Mouse (Mus musculus): ENCODE measurements around the gene Smpd2.

Smpd2 gene

DNA sequence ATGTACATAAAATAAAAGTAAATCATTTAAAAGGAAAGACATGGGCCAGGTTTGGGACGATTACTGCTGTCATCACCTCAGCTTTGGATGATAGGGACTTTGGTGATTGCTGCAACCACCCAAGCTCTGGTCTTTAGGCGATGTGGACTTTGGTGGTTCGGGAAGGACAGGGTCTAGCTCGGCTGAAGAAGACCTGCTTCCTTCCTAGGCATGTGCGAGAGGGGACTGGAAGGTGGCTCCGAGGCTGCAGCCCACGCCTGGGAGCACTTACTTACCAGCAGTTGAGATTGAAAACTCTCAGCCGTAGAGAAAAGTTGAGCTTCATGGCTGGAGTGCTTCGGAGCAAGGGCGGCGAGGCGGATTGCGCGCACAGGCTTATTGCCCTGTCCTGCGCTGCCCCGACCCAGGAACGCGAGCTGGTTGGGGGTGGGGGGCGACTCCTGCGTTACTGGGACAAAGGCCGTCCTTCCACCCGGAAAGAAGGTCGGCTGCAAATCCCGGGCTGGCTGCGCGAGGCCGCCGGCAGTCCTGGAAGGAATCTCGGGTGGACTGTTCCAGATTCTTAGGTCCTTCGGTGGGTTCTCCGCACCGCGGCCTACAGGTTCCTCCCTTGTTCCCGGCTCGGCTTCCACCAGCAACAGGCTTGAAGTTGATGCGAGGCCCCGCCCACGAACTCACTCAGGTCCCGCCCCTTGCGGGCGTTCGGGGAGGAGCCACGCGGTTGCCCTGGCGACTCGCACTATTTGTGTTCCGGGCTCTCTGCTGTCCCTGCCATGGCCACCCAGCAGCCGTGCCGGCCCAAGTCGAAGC is at the start of gene Smpd2, which contains the start of gene Ppil6:
Gene Smpd2 (minus strand): TSS at position 662 of the 810 bp plus-strand sequence.
Gene Ppil6 (plus strand): TSS at position 732 of the 810 bp plus-strand sequence.
- DNase-seq (ENCODE audit: low read depth, low spot score) = peak; percentile 82

DNA sequence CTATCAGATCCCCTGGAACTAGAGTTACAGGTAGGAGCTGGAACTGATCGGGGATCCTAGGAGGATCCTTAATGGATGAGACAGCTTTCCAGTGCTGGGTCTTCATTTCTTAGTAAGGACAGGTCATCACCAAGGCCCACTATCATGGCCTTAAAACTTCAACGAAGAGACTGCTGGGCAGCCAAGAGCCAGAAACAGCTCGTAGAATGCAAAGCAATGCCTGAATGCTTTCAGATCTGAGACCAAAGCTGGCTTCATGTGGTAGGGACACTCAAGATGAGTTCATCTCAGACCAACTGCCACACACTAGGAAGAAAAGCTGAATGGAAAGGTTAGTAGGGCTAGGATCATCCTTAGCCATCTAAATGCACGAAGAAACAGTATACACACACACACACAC is 48.8 kb upstream of the Smpd2 start:
- no peak for DNase-seq (ENCODE audit: low read depth, low spot score)

DNA sequence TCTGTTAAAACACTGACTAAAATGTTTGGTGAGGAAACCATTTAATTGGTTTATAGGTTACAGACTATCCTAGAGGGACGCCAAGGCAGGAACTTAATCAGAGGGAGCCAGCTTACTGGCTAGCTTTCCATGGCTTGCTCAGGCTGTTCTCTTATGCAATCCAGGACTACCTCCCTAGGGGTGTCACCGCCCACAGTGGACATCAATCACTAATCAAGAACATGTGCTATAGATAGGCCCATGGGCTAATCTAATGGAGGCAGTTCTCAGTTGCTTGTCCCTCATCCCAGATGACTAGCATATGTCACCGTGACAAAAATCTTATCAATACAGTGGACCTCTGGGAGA is 47.8 kb upstream of the Smpd2 start:
- no peak for DNase-seq (ENCODE audit: low read depth, low spot score)

DNA sequence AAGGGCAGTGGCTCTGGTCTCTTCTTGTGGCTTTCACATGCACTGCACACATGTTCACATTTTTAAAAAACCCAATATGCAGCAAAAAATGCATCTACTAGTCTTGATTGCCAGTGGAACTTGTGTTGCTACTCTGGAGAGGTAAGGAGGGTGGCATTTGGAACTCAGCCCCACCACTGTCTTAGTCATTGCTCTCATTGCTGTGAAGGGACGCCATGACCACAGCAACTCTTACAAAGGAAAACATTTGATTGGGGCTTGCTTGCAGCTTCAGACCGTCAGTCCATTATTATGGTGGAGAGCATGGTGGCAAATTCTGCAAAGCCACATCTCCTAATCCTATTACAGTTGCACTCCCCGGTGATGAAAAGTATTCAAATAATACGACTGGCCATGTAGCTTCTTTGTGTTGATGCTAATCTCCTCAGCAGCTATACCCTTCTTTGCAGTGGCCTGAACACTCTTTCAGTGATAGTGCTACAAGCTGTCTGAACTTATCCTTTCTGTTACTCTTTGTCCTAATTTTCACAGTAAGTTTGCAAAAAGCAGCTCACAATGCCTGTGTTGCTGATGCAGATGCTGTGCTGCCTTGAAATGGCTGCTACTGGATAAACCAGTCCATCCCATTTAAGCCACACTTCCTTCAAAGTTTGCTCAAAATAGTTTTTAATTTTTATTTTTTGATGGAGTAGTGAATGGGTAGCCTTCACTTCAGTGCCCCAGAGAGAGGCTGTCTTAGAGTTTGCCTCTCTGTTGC is 47.2 kb upstream of the Smpd2 start:
- DNase-seq (ENCODE audit: low read depth, low spot score) = no peak

DNA sequence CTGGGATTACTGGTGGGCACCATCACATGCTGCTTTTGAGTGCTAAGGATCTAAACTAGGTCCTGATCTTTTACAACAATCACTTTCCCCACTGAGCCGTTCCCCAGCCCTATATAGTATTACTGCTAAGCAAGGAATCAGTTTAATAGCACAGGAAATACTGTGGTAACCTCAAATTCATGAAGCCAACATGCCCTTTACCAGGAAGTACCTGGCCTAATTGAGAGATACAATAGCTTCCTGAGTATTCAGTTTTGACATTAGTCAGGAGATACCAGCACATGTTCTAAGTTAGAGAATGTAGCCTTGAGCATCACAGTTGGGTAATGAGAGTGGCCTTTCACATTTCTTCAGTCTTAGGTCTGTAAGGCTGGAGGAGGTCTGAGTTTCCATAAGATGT is 46.5 kb upstream of the Smpd2 start:
- DNase-seq (ENCODE audit: low read depth, low spot score) = no peak

DNA sequence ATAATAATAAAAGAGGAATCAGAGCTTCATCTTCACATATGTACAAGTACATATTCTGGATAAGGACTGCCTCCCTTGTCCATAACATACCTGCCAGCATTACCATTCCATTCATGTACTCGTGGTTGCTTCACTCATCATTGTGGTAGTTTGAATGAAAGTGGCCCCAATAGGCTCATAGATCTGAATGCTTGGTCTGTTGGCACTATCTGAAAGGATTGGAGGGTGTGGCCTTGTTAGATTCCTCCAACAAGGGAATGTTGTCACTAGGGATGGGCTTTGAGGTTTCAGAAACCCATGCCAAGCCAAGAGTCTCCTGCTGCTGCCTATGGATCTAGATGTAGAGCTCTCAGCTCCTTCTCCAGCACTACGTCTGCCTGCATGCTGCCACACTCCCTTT is 45.8 kb upstream of the Smpd2 start:
- no peak for DNase-seq (ENCODE audit: low read depth, low spot score)

DNA sequence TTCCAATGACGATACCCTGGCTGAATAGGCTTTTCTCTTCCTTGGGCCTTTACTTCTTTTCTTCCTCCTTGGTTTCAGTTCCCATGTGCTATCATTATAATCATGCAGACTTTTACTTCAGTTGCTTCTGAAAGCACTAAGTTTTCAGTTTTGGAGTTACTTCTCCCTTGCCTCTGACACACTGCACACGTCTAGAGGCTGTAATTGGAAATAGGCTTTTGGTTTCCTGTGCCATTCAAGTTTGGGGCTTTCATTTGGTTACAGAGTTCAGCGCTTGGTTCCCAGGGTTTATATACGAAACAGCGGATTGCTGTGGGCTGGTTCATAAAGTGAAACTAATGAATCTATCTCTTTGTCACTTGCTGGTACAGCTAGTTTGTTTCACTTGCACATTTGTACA is 39.8 kb upstream of the Smpd2 start:
- DNase-seq (ENCODE audit: low read depth, low spot score) = no peak

DNA sequence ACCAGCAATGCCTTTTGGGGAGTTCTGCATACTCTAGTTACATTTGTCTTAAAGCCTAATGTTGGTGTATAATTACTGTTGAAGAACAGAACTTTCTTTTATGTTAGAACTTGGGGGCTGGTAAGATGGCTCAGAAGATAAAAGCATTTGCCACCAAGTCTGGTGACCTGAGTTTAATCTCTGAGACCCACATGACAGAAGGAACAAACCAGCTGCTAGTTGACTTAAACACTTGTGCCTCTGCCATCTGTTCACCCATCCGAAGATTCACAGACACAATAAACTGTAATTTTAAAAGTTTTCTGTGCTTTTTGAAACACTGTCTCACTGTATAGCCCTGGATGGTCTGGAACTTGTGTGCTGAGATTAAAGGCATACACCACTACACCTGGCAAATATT is 35.5 kb upstream of the Smpd2 start:
- no peak for DNase-seq (ENCODE audit: low read depth, low spot score)

DNA sequence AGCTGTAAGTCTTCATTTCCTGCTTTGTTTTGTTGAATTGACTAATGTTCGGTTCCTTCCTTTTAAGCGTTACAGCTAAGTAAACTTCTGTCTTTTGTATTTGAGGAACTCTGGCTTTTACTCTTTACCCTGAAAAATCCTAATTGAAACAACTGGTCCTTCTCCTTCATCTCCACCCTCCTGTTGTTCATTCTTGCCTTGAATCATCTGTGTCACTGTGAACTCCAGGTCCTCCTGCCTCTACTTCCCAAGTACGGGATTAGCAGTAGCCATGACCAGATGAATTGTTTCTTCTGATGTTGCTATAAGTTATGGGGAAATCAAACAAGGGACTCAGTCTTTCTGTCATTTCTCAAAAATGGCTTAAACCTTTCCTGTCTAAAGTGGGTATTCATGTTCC is 33.2 kb upstream of the Smpd2 start:
- DNase-seq (ENCODE audit: low read depth, low spot score) = no peak

DNA sequence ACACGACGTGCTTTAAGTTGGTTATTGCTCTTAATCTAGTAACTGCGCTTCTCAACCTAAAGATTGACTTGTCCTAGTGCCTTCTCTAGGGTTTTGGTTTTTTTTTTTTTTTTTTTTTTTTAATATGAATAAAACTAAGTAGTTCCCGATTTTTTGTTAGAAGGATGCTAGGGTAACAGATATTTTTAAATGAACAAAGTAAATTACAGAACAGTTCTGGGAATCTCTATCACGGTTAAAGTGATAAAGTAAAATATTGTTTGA is 30.2 kb upstream of the Smpd2 start:
- no peak for DNase-seq (ENCODE audit: low read depth, low spot score)

DNA sequence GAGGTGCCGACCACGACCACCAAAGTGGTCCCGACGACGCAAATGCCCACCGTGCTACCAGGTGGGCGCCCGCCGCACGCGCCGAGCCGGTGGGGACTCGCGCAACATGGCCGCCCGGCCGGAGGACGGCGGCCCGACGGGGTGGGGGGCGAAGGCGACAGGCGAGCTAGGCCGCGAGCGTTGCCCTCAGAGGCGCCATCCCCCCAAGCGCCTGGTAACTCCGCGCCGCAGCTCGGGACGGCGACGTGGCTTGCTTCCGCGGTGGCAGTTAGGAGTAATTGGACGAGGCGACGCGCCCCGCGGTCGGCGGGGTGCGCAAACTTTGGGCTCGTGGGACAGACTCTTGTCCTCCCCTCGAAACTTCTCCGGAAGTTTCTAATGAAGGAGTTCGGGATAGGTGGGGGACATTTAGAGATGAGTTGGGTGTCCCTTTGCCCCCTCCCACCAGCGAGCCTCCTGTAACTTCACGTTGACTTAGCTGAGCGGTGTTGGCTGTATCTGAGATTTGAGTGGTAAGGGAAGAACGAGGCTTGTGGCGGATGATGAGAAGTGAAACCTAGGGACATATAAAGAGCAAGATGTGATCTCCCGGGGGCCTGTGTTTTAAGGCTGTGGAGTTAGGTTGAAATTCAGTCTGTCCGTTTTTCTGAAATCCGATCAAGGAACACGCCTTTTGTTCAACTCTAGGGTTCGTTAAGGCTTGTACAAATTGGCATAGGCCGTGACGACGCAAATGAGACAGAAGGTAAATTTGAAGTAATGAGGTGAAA is 29.7 kb upstream of the Smpd2 start:
- peak; percentile 32 for DNase-seq (ENCODE audit: low read depth, low spot score)

DNA sequence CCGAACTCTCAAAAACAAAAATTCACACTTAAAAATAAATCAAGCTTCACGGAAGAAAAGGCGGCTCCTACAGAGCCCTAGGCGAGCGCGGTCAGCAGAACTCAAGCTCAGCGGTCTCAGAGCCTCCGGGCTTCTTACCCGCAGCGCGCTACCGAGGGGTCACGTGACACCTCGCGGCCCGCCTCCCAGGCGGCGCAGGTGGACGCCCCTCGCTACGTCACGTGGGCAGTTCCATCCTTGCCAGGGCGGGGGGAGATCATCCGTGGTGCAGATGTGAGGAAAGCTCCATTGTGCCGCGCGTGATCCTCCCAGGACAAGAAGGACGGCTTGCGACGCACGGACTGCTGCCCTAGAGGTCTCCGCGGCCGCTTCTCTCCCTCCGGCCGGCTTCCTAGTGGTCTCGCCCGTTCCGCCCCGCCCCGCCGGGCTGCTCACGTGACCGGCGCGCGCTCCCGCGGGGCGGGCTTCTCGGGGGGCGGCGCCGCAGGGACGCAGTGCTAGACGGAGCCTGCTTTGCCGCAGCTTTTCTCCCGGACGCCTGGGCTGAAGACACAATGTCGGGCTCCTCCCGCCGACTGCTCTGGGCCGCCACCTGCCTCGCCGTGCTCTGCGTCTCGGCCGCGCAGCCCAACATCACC is 28.9 kb upstream of the Smpd2 start, which contains the start of gene Cd164:
Gene Cd164 (plus strand): TSS at position 434 of the 638 bp plus-strand sequence.
- DNase-seq (ENCODE audit: low read depth, low spot score) = peak; percentile 96

DNA sequence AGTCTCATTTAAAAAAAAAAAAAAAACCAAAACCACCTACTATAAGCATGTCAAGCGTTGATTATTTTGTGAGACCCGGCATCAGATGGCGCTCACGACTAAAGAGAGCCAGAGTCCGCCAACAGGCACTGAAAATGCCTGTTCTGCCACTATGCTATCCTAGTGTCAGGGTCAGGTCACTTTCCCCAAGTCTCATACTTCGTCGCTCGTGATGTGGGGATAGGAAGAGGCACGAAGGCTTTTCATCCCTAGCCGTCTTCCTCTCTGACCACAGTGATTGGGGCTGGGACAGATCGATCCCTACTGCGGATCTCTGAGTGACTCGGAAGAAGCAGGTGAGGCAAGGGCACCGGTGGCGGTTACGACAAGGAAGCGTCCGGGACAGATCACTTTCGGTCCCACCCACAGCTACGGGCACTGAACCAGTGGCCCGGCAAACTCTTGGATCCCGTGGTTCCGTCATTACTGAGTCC is 28.4 kb upstream of the Smpd2 start:
- peak; percentile 72 for DNase-seq (ENCODE audit: low read depth, low spot score)

DNA sequence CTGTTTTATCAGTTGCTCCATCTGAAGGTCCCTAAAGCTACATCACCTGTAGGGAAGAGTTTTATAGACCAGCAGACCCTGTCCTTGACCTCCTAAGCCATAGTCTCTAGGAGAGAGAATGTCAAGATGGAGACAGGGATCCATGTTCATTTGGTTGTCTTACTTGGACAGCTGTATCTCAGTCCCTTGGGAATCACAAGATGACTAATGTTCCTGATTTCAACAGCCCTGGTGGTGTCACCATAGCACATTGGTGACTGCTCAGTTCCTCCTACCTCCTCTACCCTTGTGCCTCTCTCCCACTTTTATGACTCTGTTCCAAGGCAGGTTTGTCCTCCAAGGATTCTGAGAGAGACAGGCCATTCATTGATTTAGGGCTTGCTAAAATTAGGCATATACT is 24.8 kb upstream of the Smpd2 start:
- no peak for DNase-seq (ENCODE audit: low read depth, low spot score)

DNA sequence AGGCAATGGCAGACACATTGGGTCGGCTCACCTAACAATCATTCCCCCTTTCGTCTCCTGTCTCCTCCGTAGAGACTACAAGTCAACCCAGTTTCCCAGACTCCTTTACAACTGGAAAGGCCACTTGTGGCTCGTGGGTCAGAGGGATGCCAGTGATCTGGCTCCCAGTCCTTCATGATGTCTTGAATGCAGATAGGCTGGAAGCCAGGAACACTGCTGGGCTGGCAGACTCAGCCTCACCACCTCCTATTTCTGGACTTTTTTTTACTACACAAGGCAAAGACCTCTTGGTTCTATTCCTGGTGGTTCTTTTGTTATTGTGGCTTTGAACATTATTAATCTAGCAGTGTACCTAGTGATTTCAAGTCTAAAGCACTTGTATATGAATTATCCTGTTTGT is 24.1 kb upstream of the Smpd2 start:
- no peak for DNase-seq (ENCODE audit: low read depth, low spot score)

DNA sequence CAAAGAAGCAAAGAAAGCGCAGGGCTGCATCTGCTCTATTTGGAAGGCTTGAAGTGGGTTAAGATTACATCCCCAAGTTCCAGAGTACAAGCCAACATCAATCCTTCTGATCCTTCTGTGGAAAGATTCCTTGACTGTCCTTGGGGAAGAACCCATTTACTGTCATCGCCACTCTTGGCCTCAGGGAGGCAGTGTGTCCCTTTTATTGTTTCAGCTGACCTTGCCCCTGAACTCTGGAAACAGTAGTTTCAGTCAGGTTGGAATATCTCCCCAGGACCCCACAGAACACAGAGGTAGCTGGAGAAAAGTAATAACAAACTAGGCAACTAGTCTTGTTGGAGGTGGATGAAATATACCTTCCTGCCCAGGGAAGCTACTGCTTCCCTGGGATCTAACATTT is 19.0 kb upstream of the Smpd2 start:
- DNase-seq (ENCODE audit: low read depth, low spot score) = no peak

DNA sequence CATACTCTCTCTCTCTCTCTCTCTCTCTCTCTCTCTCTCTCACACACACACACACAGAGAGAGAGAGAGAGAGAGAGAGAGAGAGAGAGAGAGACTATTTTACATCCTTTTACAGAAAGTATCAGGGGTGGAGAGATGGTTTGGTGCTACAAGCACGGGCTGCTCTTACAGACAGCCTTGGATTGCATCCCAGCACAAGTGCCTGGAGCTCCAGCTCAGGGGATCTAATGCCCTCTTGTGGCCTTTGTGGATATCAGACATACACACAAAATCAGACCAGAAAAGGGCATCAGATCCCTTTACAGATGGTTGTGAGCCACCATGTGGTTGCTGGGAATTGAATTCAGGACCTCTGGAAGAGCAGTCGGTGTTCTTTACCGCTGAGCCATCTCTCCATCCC is 15.3 kb upstream of the Smpd2 start:
- DNase-seq (ENCODE audit: low read depth, low spot score) = peak; percentile 78

DNA sequence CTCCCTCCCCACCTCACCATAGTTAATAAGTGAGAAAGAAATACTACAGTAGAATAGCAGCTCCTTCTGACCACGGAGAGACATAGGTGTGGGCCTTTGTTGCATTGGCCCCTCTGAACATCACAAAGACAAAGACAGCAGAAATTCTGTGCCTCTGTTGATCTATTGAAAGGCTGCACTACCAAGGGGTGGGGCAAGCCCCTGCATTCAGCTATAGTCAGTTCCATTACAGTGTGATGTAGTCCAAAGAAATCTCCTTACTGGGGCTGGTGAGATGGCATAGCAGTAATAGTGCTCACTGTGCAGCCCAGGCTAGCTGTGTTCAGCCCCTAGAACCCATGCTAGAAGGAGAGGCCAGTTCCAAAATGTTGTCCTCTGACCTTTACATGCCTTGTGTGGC is 14.8 kb upstream of the Smpd2 start:
- no peak for DNase-seq (ENCODE audit: low read depth, low spot score)

DNA sequence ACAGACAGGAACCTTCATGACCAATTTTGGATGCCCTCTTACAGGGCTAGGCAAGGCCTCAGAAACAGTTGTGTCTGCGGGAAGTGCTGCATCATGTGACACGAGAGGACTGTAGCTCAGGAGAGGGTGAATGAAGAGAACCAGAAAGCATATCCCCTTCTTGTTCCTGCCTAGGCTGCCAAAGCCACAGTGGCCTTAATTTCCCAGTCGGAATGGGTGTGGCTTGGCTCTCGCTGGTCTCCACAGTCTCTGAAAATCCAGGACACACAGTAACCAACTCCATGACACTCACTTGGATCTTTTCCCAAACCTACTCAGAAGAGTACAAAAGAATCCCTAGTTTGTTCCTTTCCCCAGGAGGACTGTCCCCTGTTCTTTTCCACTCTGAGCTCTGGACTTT is 10.8 kb upstream of the Smpd2 start:
- peak; percentile 84 for DNase-seq (ENCODE audit: low read depth, low spot score)

DNA sequence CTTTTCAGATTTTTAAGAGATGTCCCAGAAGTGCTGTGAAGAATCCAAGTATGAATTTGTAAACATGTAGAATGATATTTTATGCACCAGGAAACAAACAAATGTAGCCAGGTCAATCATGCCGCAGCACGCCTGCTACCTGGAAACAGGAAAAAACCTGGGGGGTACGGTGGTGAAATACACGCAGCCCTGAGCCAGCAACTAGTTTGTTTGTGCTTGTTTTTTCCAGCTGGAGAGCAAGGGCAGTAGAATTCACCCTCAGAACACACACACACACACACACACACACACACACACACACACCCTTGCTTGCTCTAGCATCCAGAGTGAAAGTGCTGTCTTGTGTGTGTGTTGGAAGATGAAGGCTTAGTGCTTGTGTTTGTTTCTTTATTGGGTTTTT is 942 bp upstream of the Smpd2 start:
- DNase-seq (ENCODE audit: low read depth, low spot score) = no peak

DNA sequence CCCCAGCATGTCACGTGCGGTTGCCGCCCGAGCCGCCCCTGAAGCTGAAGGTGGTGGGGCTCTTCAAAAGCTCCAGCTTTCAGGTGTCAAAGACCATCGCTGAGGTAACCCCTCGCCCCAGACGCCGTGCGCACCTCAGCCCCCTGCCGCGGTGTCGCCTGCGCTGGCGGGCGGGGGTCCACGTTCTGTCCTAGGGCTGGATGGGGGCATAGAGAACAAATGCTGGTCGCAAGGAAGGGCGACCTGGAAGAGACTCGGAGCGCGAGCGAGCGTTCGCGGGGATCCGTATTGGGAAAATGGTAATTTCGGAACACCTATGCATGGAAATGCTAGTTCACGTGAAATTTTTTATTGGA is 327 bp upstream of the Smpd2 start:
- DNase-seq (ENCODE audit: low read depth, low spot score) = no peak

DNA sequence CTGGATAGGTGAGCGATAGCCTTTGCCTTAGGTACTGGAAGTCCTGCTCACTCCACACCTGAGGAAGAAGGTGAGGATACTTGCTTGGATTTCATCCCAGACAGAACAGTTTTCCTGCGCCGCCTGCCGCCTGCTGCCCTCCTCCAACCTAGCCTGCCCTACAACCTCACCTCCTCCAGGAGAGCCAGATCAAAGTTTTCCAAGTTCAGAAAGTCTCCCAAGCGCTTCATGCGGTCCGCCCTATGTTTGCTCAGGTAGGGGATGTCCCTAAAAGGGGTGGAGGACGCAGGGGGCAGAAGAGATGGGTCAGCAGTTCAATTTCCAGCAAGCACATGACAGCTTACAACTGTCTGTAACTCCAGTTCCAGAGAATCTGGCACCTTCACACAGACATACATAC is 875 bp downstream of the Smpd2 start:
- no peak for DNase-seq (ENCODE audit: low read depth, low spot score)
